Mouse (Mus musculus): ENCODE data around the gene Pbx1. TPM values are rescaled to one million over a fixed set of nuclear protein-coding genes. Genes with fewer than 3 reads are reported as not detected.

The Pbx1 gene
- polyA plus RNA-seq, 1 experiment, result 0.08 TPM

GRCm38 (mm10) chr1:168393456-168393855, 38.6 kb downstream of the Pbx1 start:
- TF ChIP-seq TAL1 (IDR thresholded peaks at IDR 0.05; ENCODE audit: low read length) (no peak), GATA1 (IDR thresholded peaks at IDR 0.05; ENCODE audit: low read length) (no peak)
- no peaks in the 10 kb centered on the region for H3K27me3 ChIP-seq (ENCODE audit: control insufficient read depth)
- H3K36me3 ChIP-seq (ENCODE audit: control insufficient read depth), result no peaks in the 10 kb centered on the region
- H3K9me3 ChIP-seq (ENCODE audit: control insufficient read depth, low read length), result no peaks in the 10 kb centered on the region
- no peaks in the 10 kb centered on the region for H3K4me1 ChIP-seq (ENCODE audit: control insufficient read depth)
- no peak overlapping the region for H3K4me3 ChIP-seq (replicated peaks)

- no peaks in the 10 kb centered on the region for H3K4me1 ChIP-seq (ENCODE audit: control insufficient read depth)
- no peak for TF ChIP-seq TAL1 (IDR thresholded peaks at IDR 0.05; ENCODE audit: low read length)
- no peak for TF ChIP-seq GATA1 (IDR thresholded peaks at IDR 0.05; ENCODE audit: low read length)
- H3K9me3 ChIP-seq (ENCODE audit: control insufficient read depth, low read length), result no peaks in the 10 kb centered on the region
- H3K4me3 ChIP-seq (replicated peaks), result no peak overlapping the region
- no peaks in the 10 kb centered on the region for H3K36me3 ChIP-seq (ENCODE audit: control insufficient read depth)
- no peaks in the 10 kb centered on the region for H3K27me3 ChIP-seq (ENCODE audit: control insufficient read depth)
Observed at GRCm38 (mm10) chr1:168392500-168392853, 39.6 kb downstream of the Pbx1 start.

- no peaks in the 10 kb centered on the region for H3K4me1 ChIP-seq (ENCODE audit: control insufficient read depth)
- no peaks in the 10 kb centered on the region for H3K36me3 ChIP-seq (ENCODE audit: control insufficient read depth)
- no peaks in the 10 kb centered on the region for H3K27me3 ChIP-seq (ENCODE audit: control insufficient read depth)
- no peak overlapping the region for H3K4me3 ChIP-seq (replicated peaks)
- TF ChIP-seq TAL1 (IDR thresholded peaks at IDR 0.05; ENCODE audit: low read length) (no peak), GATA1 (IDR thresholded peaks at IDR 0.05; ENCODE audit: low read length) (no peak)
- no peaks in the 10 kb centered on the region for H3K9me3 ChIP-seq (ENCODE audit: control insufficient read depth, low read length)
Observed at GRCm38 (mm10) chr1:168391617-168392499, 40.2 kb downstream of the Pbx1 start.

GRCm38 (mm10) chr1:168390748-168391147, 41.3 kb downstream of the Pbx1 start:
- H3K4me1 ChIP-seq (ENCODE audit: control insufficient read depth), result no peaks in the 10 kb centered on the region
- no peaks in the 10 kb centered on the region for H3K36me3 ChIP-seq (ENCODE audit: control insufficient read depth)
- H3K9me3 ChIP-seq (ENCODE audit: control insufficient read depth, low read length), result no peaks in the 10 kb centered on the region

GRCm38 (mm10) chr1:168386159-168386558, 45.9 kb downstream of the Pbx1 start:
- Histone ChIP-seq H3K27me3 (ENCODE audit: control insufficient read depth) (no peaks in the 10 kb centered on the region), H3K9me3 (ENCODE audit: control insufficient read depth, low read length) (no peaks in the 10 kb centered on the region), H3K4me3 (replicated peaks) (no peak overlapping the region), H3K36me3 (ENCODE audit: control insufficient read depth) (no peaks in the 10 kb centered on the region), H3K4me1 (ENCODE audit: control insufficient read depth) (no peaks in the 10 kb centered on the region)
- TF ChIP-seq GATA1 (IDR thresholded peaks at IDR 0.05; ENCODE audit: low read length) (no peak), TAL1 (IDR thresholded peaks at IDR 0.05; ENCODE audit: low read length) (no peak)

More at GRCm38 (mm10) chr1:168390748-168391147, 41.3 kb downstream of the Pbx1 start:
- H3K4me3 ChIP-seq (replicated peaks), result no peak overlapping the region
- no peak for TF ChIP-seq TAL1 (IDR thresholded peaks at IDR 0.05; ENCODE audit: low read length)
- TF ChIP-seq GATA1 (IDR thresholded peaks at IDR 0.05; ENCODE audit: low read length), result no peak
- H3K27me3 ChIP-seq (ENCODE audit: control insufficient read depth), result no peaks in the 10 kb centered on the region

GRCm38 (mm10) chr1:168384594-168384955, 47.5 kb downstream of the Pbx1 start:
- no peaks in the 10 kb centered on the region for H3K9me3 ChIP-seq (ENCODE audit: control insufficient read depth, low read length)
- no peaks in the 10 kb centered on the region for H3K36me3 ChIP-seq (ENCODE audit: control insufficient read depth)
- no peak overlapping the region for H3K4me3 ChIP-seq (replicated peaks)
- no peaks in the 10 kb centered on the region for H3K27me3 ChIP-seq (ENCODE audit: control insufficient read depth)
- no peaks in the 10 kb centered on the region for H3K4me1 ChIP-seq (ENCODE audit: control insufficient read depth)
- TF ChIP-seq GATA1 (IDR thresholded peaks at IDR 0.05; ENCODE audit: low read length) (no peak), TAL1 (IDR thresholded peaks at IDR 0.05; ENCODE audit: low read length) (no peak)

GRCm38 (mm10) chr1:168383832-168384593, 48.1 kb downstream of the Pbx1 start:
- Histone ChIP-seq H3K9me3 (ENCODE audit: control insufficient read depth, low read length) (no peaks in the 10 kb centered on the region), H3K4me3 (replicated peaks) (no peak overlapping the region), H3K4me1 (ENCODE audit: control insufficient read depth) (no peaks in the 10 kb centered on the region), H3K27me3 (ENCODE audit: control insufficient read depth) (no peaks in the 10 kb centered on the region), H3K36me3 (ENCODE audit: control insufficient read depth) (no peaks in the 10 kb centered on the region)
- TF ChIP-seq TAL1 (IDR thresholded peaks at IDR 0.05; ENCODE audit: low read length), result no peak
- TF ChIP-seq GATA1 (IDR thresholded peaks at IDR 0.05; ENCODE audit: low read length), result no peak

GRCm38 (mm10) chr1:168382823-168383157, 49.3 kb downstream of the Pbx1 start:
- TF ChIP-seq TAL1 (IDR thresholded peaks at IDR 0.05; ENCODE audit: low read length) (no peak), GATA1 (IDR thresholded peaks at IDR 0.05; ENCODE audit: low read length) (no peak)
- H3K27me3 ChIP-seq (ENCODE audit: control insufficient read depth), result no peaks in the 10 kb centered on the region

GRCm38 (mm10) chr1:168382106-168382822, 49.8 kb downstream of the Pbx1 start:
- Histone ChIP-seq H3K4me1 (ENCODE audit: control insufficient read depth) (no peaks in the 10 kb centered on the region), H3K27me3 (ENCODE audit: control insufficient read depth) (no peaks in the 10 kb centered on the region), H3K4me3 (replicated peaks) (no peak overlapping the region), H3K36me3 (ENCODE audit: control insufficient read depth) (no peaks in the 10 kb centered on the region), H3K9me3 (ENCODE audit: control insufficient read depth, low read length) (no peaks in the 10 kb centered on the region)
- TF ChIP-seq GATA1 (IDR thresholded peaks at IDR 0.05; ENCODE audit: low read length), result no peak
- TF ChIP-seq TAL1 (IDR thresholded peaks at IDR 0.05; ENCODE audit: low read length), result no peak

More at GRCm38 (mm10) chr1:168382823-168383157, 49.3 kb downstream of the Pbx1 start:
- Histone ChIP-seq H3K36me3 (ENCODE audit: control insufficient read depth) (no peaks in the 10 kb centered on the region), H3K4me3 (replicated peaks) (no peak overlapping the region), H3K4me1 (ENCODE audit: control insufficient read depth) (no peaks in the 10 kb centered on the region), H3K9me3 (ENCODE audit: control insufficient read depth, low read length) (no peaks in the 10 kb centered on the region)
